Mouse (Mus musculus): Measurements from ENCODE around the gene Rtbdn. TPM values are rescaled to one million over a fixed set of nuclear protein-coding genes. Genes with fewer than 3 reads are reported as not detected.

Gene Rtbdn
- polyA plus RNA-seq, 1 experiment from 2014 or later = 0.25 TPM

DNA sequence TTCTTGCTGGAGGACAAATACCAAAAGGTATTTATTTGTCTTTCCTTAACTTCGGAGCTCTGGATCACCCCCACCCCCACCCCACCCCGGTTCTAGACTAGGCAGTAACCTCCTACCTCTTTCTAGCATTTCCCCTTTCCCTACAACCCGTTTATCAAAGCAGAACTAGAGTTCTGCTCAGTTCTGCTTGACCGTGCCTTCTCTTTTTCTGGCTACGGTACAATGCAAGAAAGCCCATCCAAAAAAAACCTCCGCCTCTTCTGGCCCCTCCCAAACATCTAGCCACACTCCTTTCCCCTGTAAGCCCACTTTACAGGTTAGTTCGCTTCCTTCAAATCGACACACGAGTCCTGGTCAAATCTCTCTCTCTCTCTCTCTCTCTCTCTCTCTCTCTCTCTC, 33.3 kb upstream of the Rtbdn start:
- Histone ChIP-seq H3K4me1 (ENCODE audit: control insufficient read depth, insufficient read depth, low read length) (peaks cover 5% of the 10 kb centered on the region; the same call in 1 of the 2 replicates), H3K4me3 (ENCODE audit: low read depth, low read length) (peak overlapping the region; percentile 29), H3K9ac (ENCODE audit: low read length) (no peak overlapping the region), H3K27ac (ENCODE audit: low read depth, low read length) (no peak overlapping the region), H3K27me3 (ENCODE audit: control insufficient read depth, insufficient read depth, low read length) (peaks cover 67% of the 10 kb centered on the region), H3K4me2 (ENCODE audit: low read depth) (peak overlapping the region; percentile 44), H3K9me3 (ENCODE audit: control insufficient read depth, low read length) (no peaks in the 10 kb centered on the region), H3K36me3 (ENCODE audit: control insufficient read depth, insufficient read depth, low read length) (no peaks in the 10 kb centered on the region)
- no peak for ATAC-seq (ENCODE audit: insufficient read depth, low FRiP score, low TSS enrichment)
- 19% methylated on average over 9 of the region's 9 CpGs for WGBS
- DNase-seq (ENCODE audit: low spot score) = no peak

DNA sequence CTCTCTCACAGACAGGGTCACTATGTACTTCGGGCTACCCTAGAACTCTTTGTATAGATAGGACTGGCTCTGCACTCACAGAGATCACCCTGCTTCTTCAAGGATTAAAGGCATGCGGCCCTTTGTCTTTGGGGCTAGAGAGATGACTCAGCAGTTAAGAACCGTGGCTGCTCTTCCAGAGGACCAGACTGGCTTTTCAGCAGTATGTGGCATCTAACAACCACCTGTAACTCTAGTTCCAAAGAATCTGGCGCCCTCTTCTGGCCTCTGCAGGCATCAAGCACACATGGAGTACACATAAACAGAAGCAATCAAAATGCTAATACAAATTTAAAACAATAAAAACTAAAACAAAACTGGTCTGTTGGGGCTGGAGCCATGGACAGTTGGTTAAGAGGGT, 32.8 kb upstream of the Rtbdn start:
- Histone ChIP-seq H3K36me3 (ENCODE audit: control insufficient read depth, insufficient read depth, low read length) (no peaks in the 10 kb centered on the region), H3K4me3 (ENCODE audit: low read depth, low read length) (no peak overlapping the region), H3K4me2 (ENCODE audit: low read depth) (no peak overlapping the region), H3K9me3 (ENCODE audit: control insufficient read depth, low read length) (no peaks in the 10 kb centered on the region), H3K9ac (ENCODE audit: low read length) (no peak overlapping the region), H3K27me3 (ENCODE audit: control insufficient read depth, insufficient read depth, low read length) (peaks cover 66% of the 10 kb centered on the region), H3K27ac (ENCODE audit: low read depth, low read length) (no peak overlapping the region), H3K4me1 (ENCODE audit: control insufficient read depth, insufficient read depth, low read length) (peaks cover 5% of the 10 kb centered on the region; the same call in 1 of the 2 replicates)
- WGBS = 26% methylated on average over 4 of the region's 4 CpGs
- DNase-seq (ENCODE audit: low spot score) = no peak
- no peak for ATAC-seq (ENCODE audit: insufficient read depth, low FRiP score, low TSS enrichment)

DNA sequence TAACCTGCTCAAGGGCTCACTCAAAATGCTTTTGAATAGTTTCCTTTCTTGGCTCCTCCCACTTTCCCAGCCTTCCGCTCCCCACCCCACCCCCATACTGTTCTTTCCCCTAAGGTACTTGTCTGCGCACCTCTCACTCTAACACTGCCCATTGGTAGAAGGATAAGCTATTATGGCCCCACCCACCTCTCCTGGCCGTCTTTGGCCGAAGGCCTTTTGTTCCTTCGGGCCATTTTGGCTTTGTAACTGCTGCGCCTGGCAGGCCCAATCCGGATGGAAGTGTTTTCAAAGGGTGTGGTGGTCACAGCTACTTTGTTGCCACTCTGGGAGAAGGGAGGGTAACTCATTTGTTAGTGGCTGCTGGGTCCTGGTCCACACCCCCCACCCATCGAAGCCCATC, 31.5 kb upstream of the Rtbdn start:
- no peak overlapping the region for H3K4me2 ChIP-seq (ENCODE audit: low read depth)
- no peak overlapping the region for H3K27ac ChIP-seq (ENCODE audit: low read depth, low read length)
- H3K9me3 ChIP-seq (ENCODE audit: control insufficient read depth, low read length) = no peaks in the 10 kb centered on the region
- peaks cover 5% of the 10 kb centered on the region; the same call in 1 of the 2 replicates for H3K4me1 ChIP-seq (ENCODE audit: control insufficient read depth, insufficient read depth, low read length)
- H3K9ac ChIP-seq (ENCODE audit: low read length) = no peak overlapping the region
- H3K4me3 ChIP-seq (ENCODE audit: low read depth, low read length) = no peak overlapping the region
- DNase-seq (ENCODE audit: low spot score) (no peak), ATAC-seq (ENCODE audit: insufficient read depth, low FRiP score, low TSS enrichment) (no peak)
- WGBS = 87% methylated on average over 8 of the region's 8 CpGs
- H3K27me3 ChIP-seq (ENCODE audit: control insufficient read depth, insufficient read depth, low read length) = peaks cover 56% of the 10 kb centered on the region
- no peaks in the 10 kb centered on the region for H3K36me3 ChIP-seq (ENCODE audit: control insufficient read depth, insufficient read depth, low read length)

DNA sequence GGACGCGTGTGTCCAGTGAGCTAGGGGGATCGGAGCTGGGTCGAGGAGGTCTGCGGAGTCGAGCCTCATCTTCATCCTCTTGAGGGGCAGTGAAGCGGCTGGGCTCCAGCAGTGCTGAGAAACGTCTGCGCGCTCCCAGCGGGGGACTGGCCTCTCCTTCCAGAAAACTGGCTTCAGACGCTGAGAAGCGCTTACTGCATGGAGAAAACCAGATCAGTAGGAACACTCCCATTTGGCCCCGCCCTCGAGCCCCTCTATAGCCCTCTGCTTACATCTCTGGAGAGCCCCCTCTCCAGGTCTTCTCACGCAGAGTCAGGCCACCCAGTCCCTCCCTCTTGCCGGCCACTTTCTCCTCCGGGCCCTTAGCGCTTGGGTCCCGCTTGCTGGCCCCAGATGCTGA, 29.0 kb upstream of the Rtbdn start:
- Histone ChIP-seq H3K9me3 (ENCODE audit: control insufficient read depth, low read length) (no peaks in the 10 kb centered on the region), H3K9ac (ENCODE audit: low read length) (no peak overlapping the region), H3K4me3 (ENCODE audit: low read depth, low read length) (no peak overlapping the region), H3K4me2 (ENCODE audit: low read depth) (no peak overlapping the region), H3K36me3 (ENCODE audit: control insufficient read depth, insufficient read depth, low read length) (no peaks in the 10 kb centered on the region), H3K27me3 (ENCODE audit: control insufficient read depth, insufficient read depth, low read length) (peaks cover 36% of the 10 kb centered on the region), H3K4me1 (ENCODE audit: control insufficient read depth, insufficient read depth, low read length) (peaks cover 2% of the 10 kb centered on the region; the same call in 1 of the 2 replicates), H3K27ac (ENCODE audit: low read depth, low read length) (no peak overlapping the region)
- WGBS = 20% methylated on average over 20 of the region's 20 CpGs
- no peak for ATAC-seq (ENCODE audit: insufficient read depth, low FRiP score, low TSS enrichment)
- DNase-seq (ENCODE audit: low spot score) = no peak

DNA sequence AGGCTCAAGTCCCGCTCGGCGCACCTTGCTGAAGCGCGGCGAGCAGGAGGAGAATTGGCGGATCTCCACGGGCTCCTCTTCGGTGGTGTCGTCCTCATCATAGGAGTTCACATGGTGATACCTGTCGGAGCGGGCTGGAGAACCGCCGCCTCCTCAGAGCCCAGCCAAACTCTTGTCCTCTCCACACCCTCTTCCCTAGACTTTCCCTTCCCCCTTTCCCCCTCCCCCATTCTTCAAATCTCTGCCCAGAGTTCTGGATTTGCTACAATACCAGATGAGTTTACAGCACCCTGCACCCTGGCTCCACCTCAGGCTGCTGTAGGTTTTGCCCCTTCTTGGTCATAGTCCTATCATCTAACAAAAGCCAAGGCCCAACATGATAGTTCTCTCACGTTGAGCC, 28.1 kb upstream of the Rtbdn start:
- Histone ChIP-seq H3K27me3 (ENCODE audit: control insufficient read depth, insufficient read depth, low read length) (peaks cover 28% of the 10 kb centered on the region), H3K36me3 (ENCODE audit: control insufficient read depth, insufficient read depth, low read length) (no peaks in the 10 kb centered on the region), H3K4me2 (ENCODE audit: low read depth) (no peak overlapping the region), H3K9ac (ENCODE audit: low read length) (no peak overlapping the region), H3K4me3 (ENCODE audit: low read depth, low read length) (no peak overlapping the region), H3K4me1 (ENCODE audit: control insufficient read depth, insufficient read depth, low read length) (no peaks in the 10 kb centered on the region), H3K27ac (ENCODE audit: low read depth, low read length) (no peak overlapping the region), H3K9me3 (ENCODE audit: control insufficient read depth, low read length) (no peaks in the 10 kb centered on the region)
- no peak for ATAC-seq (ENCODE audit: insufficient read depth, low FRiP score, low TSS enrichment)
- WGBS = 90% methylated on average over 15 of the region's 15 CpGs
- no peak for DNase-seq (ENCODE audit: low spot score)

DNA sequence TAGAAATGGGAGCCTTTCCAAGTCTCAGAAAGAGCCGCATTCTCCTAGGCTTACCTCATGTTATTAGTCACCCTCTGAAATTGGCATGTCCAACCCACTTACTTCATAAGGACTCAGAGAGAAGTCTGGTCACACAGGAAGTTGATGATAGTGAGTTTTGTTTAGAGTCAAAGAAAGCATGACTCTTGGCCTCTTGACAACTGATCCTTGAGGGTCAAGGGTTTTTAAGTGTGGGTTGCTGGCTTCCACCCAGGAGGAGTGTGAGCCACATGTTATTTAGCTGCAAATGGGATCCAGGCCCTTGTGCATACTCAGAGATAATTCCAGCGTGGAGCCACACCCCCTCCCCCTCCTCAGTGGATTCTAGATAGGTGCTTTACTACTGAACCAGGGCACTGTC, 25.2 kb upstream of the Rtbdn start:
- no peak overlapping the region for H3K27ac ChIP-seq (ENCODE audit: low read depth, low read length)
- H3K4me3 ChIP-seq (ENCODE audit: low read depth, low read length) = no peak overlapping the region
- H3K27me3 ChIP-seq (ENCODE audit: control insufficient read depth, insufficient read depth, low read length) = peaks cover 15% of the 10 kb centered on the region
- no peak overlapping the region for H3K4me2 ChIP-seq (ENCODE audit: low read depth)
- 82% methylated on average over 2 of the region's 2 CpGs for WGBS
- no peaks in the 10 kb centered on the region for H3K36me3 ChIP-seq (ENCODE audit: control insufficient read depth, insufficient read depth, low read length)
- DNase-seq (ENCODE audit: low spot score) = no peak
- H3K9ac ChIP-seq (ENCODE audit: low read length) = no peak overlapping the region
- no peaks in the 10 kb centered on the region for H3K4me1 ChIP-seq (ENCODE audit: control insufficient read depth, insufficient read depth, low read length)
- no peaks in the 10 kb centered on the region for H3K9me3 ChIP-seq (ENCODE audit: control insufficient read depth, low read length)
- no peak for ATAC-seq (ENCODE audit: insufficient read depth, low FRiP score, low TSS enrichment)

DNA sequence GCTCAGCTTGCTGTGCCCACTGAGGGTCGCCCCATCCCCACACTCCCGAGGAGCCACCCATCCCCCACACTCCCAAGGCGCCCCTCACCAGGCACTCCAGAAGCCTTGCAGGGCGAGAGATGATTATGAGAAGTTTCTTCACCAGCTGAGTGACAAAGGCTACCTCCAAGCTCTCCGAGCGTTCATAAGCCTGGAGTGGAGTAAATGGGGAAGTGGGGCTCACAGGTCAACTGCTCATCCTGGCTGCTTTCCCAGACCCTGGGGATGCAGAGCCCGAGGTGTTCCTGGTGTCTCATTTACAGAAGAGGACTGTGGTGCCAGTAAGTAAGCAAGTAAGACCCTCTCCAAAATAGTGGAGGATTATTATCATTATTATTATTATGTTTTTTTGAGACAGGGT, 21.2 kb upstream of the Rtbdn start:
- H3K9me3 ChIP-seq (ENCODE audit: control insufficient read depth, low read length) = no peaks in the 10 kb centered on the region
- ATAC-seq (ENCODE audit: insufficient read depth, low FRiP score, low TSS enrichment) = no peak
- 73% methylated on average over 7 of the region's 7 CpGs for WGBS
- no peak overlapping the region for H3K27ac ChIP-seq (ENCODE audit: low read depth, low read length)
- no peak overlapping the region for H3K9ac ChIP-seq (ENCODE audit: low read length)
- peaks cover 16% of the 10 kb centered on the region for H3K27me3 ChIP-seq (ENCODE audit: control insufficient read depth, insufficient read depth, low read length)
- no peaks in the 10 kb centered on the region for H3K36me3 ChIP-seq (ENCODE audit: control insufficient read depth, insufficient read depth, low read length)
- no peaks in the 10 kb centered on the region for H3K4me1 ChIP-seq (ENCODE audit: control insufficient read depth, insufficient read depth, low read length)
- no peak overlapping the region for H3K4me3 ChIP-seq (ENCODE audit: low read depth, low read length)
- no peak overlapping the region for H3K4me2 ChIP-seq (ENCODE audit: low read depth)
- DNase-seq (ENCODE audit: low spot score) = no peak

DNA sequence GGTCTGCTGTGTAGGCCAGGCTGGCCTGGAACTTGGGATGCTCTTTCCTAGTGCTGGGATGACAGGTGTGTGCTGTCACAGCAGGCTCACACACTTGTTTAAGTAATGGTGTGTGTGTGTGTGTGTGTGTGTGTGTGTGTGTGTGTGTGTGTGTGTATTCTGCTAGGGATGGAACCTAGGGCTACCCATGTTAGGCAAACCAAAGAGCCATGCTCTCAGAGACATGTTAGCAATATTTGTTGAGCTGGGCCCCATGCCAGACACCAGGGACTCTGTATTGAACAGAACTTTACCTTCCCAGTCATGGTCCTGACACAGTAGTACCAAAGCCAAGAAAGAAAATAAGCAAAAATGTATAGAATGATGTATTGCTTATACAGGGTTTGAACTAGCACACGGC, 19.3 kb upstream of the Rtbdn start:
- H3K36me3 ChIP-seq (ENCODE audit: control insufficient read depth, insufficient read depth, low read length) = no peaks in the 10 kb centered on the region
- H3K27ac ChIP-seq (ENCODE audit: low read depth, low read length) = no peak overlapping the region
- H3K4me1 ChIP-seq (ENCODE audit: control insufficient read depth, insufficient read depth, low read length) = no peaks in the 10 kb centered on the region
- H3K9ac ChIP-seq (ENCODE audit: low read length) = no peak overlapping the region
- no peak overlapping the region for H3K4me3 ChIP-seq (ENCODE audit: low read depth, low read length)
- H3K4me2 ChIP-seq (ENCODE audit: low read depth) = no peak overlapping the region
- no peaks in the 10 kb centered on the region for H3K9me3 ChIP-seq (ENCODE audit: control insufficient read depth, low read length)
- ATAC-seq (ENCODE audit: insufficient read depth, low FRiP score, low TSS enrichment) (no peak), DNase-seq (ENCODE audit: low spot score) (no peak)
- H3K27me3 ChIP-seq (ENCODE audit: control insufficient read depth, insufficient read depth, low read length) = peaks cover 19% of the 10 kb centered on the region
- 77% methylated on average over 1 of the region's 1 CpGs for WGBS

DNA sequence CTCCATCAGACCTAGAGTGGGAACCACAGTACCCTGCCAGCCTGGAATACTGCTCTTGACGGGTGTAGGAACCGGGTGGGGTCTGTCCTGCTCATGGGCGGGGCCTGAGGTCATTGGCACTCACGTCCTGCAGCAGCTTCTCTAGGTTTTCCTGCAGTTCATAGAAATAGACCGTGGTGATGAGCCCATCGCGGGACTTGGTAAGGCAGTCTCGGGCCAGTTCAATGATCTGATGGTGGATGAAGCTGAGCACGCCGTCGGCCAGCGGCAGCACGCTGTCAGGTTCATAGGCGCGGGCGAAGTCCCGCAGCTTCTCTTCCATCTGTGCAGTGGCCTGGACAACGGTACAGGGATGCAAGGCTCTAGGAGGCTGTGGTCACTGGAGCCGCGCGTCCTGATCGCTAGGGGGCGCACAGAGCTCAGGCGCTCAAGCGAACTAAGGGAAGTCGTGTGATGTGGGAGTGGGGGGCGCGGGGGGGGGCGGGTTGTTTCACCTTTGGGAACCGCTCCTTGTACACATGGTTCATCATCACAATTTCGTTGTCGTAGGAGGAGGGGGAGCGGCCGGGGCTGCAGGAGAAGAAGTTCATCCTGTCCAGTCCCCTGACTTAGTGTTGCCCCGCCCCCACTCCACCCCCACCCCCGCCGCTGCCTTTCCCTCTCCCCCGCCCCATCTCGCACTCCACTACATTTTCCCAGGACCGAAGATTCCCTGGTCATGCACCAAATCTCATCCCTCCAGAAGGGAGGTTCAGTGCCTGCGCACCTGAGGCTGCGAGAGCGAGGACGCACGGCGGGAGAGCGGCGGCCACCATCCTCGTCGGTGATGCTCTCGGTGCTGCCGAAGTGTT, 18.1 kb upstream of the Rtbdn start:
- peak overlapping the region; percentile 29 for H3K4me3 ChIP-seq (ENCODE audit: low read depth, low read length)
- H3K4me2 ChIP-seq (ENCODE audit: low read depth) = peak overlapping the region; percentile 50
- no peak overlapping the region; the same call in 1 of the 2 replicates for H3K9ac ChIP-seq (ENCODE audit: low read length)
- WGBS = 2% methylated on average over 49 of the region's 52 CpGs
- H3K4me1 ChIP-seq (ENCODE audit: control insufficient read depth, insufficient read depth, low read length) = no peaks in the 10 kb centered on the region
- ATAC-seq (ENCODE audit: insufficient read depth, low FRiP score, low TSS enrichment) (peak; percentile 72), DNase-seq (ENCODE audit: low spot score) (peak; percentile 86)
- peaks cover 19% of the 10 kb centered on the region for H3K27me3 ChIP-seq (ENCODE audit: control insufficient read depth, insufficient read depth, low read length)
- no peaks in the 10 kb centered on the region for H3K9me3 ChIP-seq (ENCODE audit: control insufficient read depth, low read length)
- no peaks in the 10 kb centered on the region for H3K36me3 ChIP-seq (ENCODE audit: control insufficient read depth, insufficient read depth, low read length)
- no peak overlapping the region for H3K27ac ChIP-seq (ENCODE audit: low read depth, low read length)

Data from neural tube, embryonic 11.5 days (tissue).